Mouse (Mus musculus): ENCODE results near the gene Ddo. TPM values are rescaled to one million over a fixed set of nuclear protein-coding genes. Genes with fewer than 3 reads are reported as not detected.

Gene Ddo
- total and polyA plus RNA-seq, 3 experiments: 33.5 to 34.1 (median 33.8) TPM

DNA sequence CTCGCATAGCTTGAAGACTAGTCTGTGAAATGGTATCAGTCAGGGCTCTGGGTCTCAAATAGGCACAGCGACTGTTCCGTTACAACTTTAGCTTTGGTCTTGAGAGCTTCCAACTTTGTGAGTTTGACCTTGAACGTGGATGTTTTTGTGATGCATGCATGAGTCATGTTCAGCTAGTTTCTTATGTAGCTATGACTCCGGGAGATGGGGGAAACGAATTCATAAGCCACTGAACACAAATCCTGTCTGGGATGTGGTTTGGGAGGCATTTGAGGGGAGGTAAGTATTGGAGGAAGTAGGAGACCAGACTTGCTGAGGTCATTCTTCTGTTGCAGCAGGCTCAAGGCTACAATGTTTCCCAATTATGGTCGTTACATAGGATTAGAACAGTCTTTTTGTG is 46.1 kb downstream of the Ddo start:
- H3K9ac ChIP-seq (ENCODE audit: low read depth, low read length): no peak overlapping the region
- peaks cover 2% of the 10 kb centered on the region; the same call in 1 of the 2 replicates for H3K27me3 ChIP-seq (ENCODE audit: control insufficient read depth, insufficient read depth, low read length)
- intact Hi-C loops (cut with DNase I): no loop called here
- H3K4me3 ChIP-seq: no peak overlapping the region
- no peaks in the 10 kb centered on the region for H3K36me3 ChIP-seq (ENCODE audit: control insufficient read depth, insufficient read depth, low read length)
- 65% methylated on average over 7 of the region's 7 CpGs for WGBS
- H3K27ac ChIP-seq: no peak overlapping the region
- 0 out of 2 replicates have a peak, but pooled peaks cover 1% of the 10 kb centered on the region for H3K79me2 ChIP-seq (replicated peaks; ENCODE audit: control insufficient read depth, insufficient read depth, low read length)
- DNase-seq: no peak
- TF ChIP-seq EP300 (IDR thresholded peaks at IDR 0.05; ENCODE audit: insufficient read depth, low read depth, low read length): no peak
- TF ChIP-seq POLR2A (IDR thresholded peaks at IDR 0.05; ENCODE audit: insufficient read depth, low read depth, low read length): no peak
- TF ChIP-seq CTCF (IDR thresholded peaks at IDR 0.05): no peak
- H3K4me1 ChIP-seq (ENCODE audit: control insufficient read depth, insufficient read depth, low read length): no peaks in the 10 kb centered on the region

DNA sequence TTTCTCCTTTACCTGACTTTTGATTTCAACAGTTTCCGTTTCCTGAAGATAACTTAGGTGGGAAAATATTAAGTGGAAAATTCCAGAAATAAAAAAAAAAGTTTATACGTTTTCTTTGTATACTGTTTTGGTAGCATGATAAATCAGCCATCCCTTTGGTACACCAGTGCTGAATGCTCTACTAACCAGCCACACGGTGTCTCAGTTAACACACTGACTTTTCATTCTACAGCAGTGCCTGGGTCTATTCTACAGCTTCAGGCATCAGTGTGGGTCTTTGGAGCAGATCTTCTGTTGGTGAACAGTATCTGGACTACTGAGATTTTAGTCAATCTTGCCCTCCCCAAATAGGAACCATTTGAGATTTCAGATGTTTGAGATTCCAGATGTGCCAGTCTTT is 48.7 kb downstream of the Ddo start:
- intact Hi-C loops (cut with DNase I): no loop called here
- 0 out of 2 replicates have a peak, but pooled peaks cover 1% of the 10 kb centered on the region for H3K79me2 ChIP-seq (replicated peaks; ENCODE audit: control insufficient read depth, insufficient read depth, low read length)
- DNase-seq: no peak
- H3K9ac ChIP-seq (ENCODE audit: low read depth, low read length): no peak overlapping the region
- no peaks in the 10 kb centered on the region for H3K4me1 ChIP-seq (ENCODE audit: control insufficient read depth, insufficient read depth, low read length)
- no peak overlapping the region for H3K27ac ChIP-seq
- H3K27me3 ChIP-seq (ENCODE audit: control insufficient read depth, insufficient read depth, low read length): peaks cover 2% of the 10 kb centered on the region; the same call in 1 of the 2 replicates
- TF ChIP-seq CTCF (IDR thresholded peaks at IDR 0.05) (no peak), POLR2A (IDR thresholded peaks at IDR 0.05; ENCODE audit: insufficient read depth, low read depth, low read length) (no peak), EP300 (IDR thresholded peaks at IDR 0.05; ENCODE audit: insufficient read depth, low read depth, low read length) (no peak)
- H3K4me3 ChIP-seq: no peak overlapping the region
- H3K36me3 ChIP-seq (ENCODE audit: control insufficient read depth, insufficient read depth, low read length): no peaks in the 10 kb centered on the region
- 56% methylated on average over 3 of the region's 3 CpGs for WGBS

DNA sequence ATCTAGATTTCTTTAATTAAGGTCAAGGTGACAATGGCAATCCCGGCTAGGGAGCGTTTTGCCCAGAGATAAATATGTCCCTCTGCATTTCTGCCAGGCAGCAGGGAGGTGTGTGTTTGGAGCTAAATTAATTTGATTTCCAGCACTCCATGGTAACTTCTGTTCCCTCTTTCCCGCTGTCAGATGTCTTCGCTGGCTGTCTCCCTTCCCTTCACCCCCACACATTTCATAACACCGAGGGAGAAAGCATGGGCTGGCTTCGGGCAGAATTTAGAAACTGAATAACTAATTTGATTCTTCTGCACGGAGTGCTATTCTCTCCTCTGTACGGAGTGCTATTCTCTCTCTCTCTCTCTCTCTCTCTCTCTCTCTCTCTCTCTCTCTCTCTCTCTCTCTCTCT is 52.7 kb downstream of the Ddo start:
- Histone ChIP-seq H3K9ac (ENCODE audit: low read depth, low read length) (no peak overlapping the region), H3K27ac (no peak overlapping the region), H3K4me1 (ENCODE audit: control insufficient read depth, insufficient read depth, low read length) (no peaks in the 10 kb centered on the region), H3K79me2 (replicated peaks; ENCODE audit: control insufficient read depth, insufficient read depth, low read length) (no peaks in the 10 kb centered on the region), H3K27me3 (ENCODE audit: control insufficient read depth, insufficient read depth, low read length) (no peaks in the 10 kb centered on the region), H3K36me3 (ENCODE audit: control insufficient read depth, insufficient read depth, low read length) (no peaks in the 10 kb centered on the region), H3K4me3 (no peak overlapping the region)
- no peak for TF ChIP-seq EP300 (IDR thresholded peaks at IDR 0.05; ENCODE audit: insufficient read depth, low read depth, low read length)
- TF ChIP-seq POLR2A (IDR thresholded peaks at IDR 0.05; ENCODE audit: insufficient read depth, low read depth, low read length): no peak
- no peak for TF ChIP-seq CTCF (IDR thresholded peaks at IDR 0.05)
- WGBS: 24% methylated on average over 8 of the region's 8 CpGs
- peak in 1 of 2 experiments; percentile 14 for DNase-seq
- intact Hi-C loops (cut with DNase I): loop anchor here (10.0 kb wide), 1 partner anchor 202 kb away; the partner anchor contains the start of genes Cdc40 and Wasf1

DNA sequence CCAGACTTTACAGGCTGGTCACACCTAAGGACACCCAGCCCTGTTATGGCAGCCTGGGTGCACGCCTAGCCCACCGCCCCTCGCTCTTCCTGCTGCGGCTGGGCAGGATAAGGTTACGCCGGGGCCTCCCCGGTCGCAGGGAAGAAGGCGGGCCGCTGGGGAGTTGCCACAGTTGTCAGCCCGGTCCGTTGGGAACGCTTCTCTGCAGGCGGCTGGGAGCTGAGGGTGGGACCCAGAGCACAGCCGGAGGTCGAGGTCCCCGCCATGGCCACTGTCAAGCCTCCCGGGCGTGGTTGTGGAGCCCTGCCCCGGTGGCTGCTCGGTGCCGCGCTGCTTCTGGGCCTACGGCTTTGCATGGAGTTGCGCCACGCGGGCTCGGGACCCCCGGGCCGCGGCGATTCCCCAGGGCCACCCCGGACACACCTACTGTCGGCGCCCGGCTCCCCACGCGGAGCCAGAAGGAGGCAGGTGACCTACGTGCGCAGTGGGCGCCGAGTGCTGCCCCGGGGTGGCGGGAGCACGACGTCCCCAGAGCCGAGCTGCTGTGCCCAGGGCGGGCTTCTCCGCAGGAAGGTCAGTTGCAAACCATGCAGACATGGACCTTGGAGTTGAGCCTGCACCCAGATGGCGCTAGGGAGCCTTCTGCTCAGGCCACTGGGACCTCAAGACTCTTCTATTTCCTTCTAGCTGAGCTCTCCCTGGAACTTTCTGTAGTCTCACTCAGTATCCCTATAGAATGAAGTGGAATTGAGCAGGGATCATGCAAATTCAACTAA is 53.5 kb downstream of the Ddo start, which contains the start of gene Mettl24:
Mettl24 (plus strand) TSS at position 191 of the 776 bp plus-strand sequence.
- Histone ChIP-seq H3K27ac (peak within 1 kb of the TSS; percentile 68), H3K79me2 (replicated peaks; ENCODE audit: control insufficient read depth, insufficient read depth, low read length) (no peaks in the 10 kb centered on the region), H3K36me3 (ENCODE audit: control insufficient read depth, insufficient read depth, low read length) (no peaks in the 10 kb centered on the region), H3K4me1 (ENCODE audit: control insufficient read depth, insufficient read depth, low read length) (no peaks in the 10 kb centered on the region), H3K4me3 (peak within 1 kb of the TSS; percentile 46), H3K9ac (ENCODE audit: low read depth, low read length) (peak within 1 kb of the TSS; percentile 74), H3K27me3 (ENCODE audit: control insufficient read depth, insufficient read depth, low read length) (no peaks in the 10 kb centered on the region)
- intact Hi-C loops (cut with DNase I): loop anchor here (10.0 kb wide), 1 partner anchor 202 kb away; the partner anchor contains the start of genes Cdc40 and Wasf1
- WGBS: under 1% methylated on average over 50 of the region's 50 CpGs
- peak; percentile 79 for TF ChIP-seq CTCF (IDR thresholded peaks at IDR 0.05)
- 0 out of 2 replicates have a peak, but pooled peaks have one; percentile 46 for TF ChIP-seq EP300 (IDR thresholded peaks at IDR 0.05; ENCODE audit: insufficient read depth, low read depth, low read length)
- TF ChIP-seq POLR2A (IDR thresholded peaks at IDR 0.05; ENCODE audit: insufficient read depth, low read depth, low read length): peak; percentile 41; the same call in 1 of the 2 replicates
- DNase-seq: peak; percentile 76 to 79

DNA sequence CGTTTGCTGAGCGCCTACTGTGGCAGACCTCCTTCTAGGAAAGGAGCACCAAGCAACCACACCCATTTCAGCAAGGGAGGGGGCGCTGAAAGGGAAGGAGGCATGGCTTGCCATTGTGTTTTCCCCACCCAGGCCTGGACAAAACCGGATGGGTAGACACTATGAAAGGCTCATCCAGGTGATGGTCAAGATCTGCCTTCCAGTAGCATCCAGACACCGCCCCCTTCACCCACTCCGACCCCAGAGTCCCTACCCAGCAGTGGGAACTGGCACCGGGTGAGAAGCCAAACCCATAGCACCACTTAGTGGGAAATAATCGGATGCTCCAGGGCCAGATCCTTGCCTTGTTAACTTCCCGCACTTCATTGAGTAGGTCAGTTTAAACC is 54.0 kb downstream of the Ddo start:
- Histone ChIP-seq H3K9ac (ENCODE audit: low read depth, low read length) (no peak overlapping the region), H3K27ac (no peak overlapping the region), H3K79me2 (replicated peaks; ENCODE audit: control insufficient read depth, insufficient read depth, low read length) (no peaks in the 10 kb centered on the region), H3K27me3 (ENCODE audit: control insufficient read depth, insufficient read depth, low read length) (no peaks in the 10 kb centered on the region), H3K36me3 (ENCODE audit: control insufficient read depth, insufficient read depth, low read length) (no peaks in the 10 kb centered on the region), H3K4me3 (peak overlapping the region; percentile 46), H3K4me1 (ENCODE audit: control insufficient read depth, insufficient read depth, low read length) (no peaks in the 10 kb centered on the region)
- WGBS: 57% methylated on average over 9 of the region's 9 CpGs
- peak; percentile 4 to 17 for DNase-seq
- TF ChIP-seq EP300 (IDR thresholded peaks at IDR 0.05; ENCODE audit: insufficient read depth, low read depth, low read length) (no peak), CTCF (IDR thresholded peaks at IDR 0.05) (no peak), POLR2A (IDR thresholded peaks at IDR 0.05; ENCODE audit: insufficient read depth, low read depth, low read length) (no peak)
- intact Hi-C loops (cut with DNase I): loop anchor here (10.0 kb wide), 1 partner anchor 201 kb away; the partner anchor contains the start of genes Cdc40 and Wasf1

DNA sequence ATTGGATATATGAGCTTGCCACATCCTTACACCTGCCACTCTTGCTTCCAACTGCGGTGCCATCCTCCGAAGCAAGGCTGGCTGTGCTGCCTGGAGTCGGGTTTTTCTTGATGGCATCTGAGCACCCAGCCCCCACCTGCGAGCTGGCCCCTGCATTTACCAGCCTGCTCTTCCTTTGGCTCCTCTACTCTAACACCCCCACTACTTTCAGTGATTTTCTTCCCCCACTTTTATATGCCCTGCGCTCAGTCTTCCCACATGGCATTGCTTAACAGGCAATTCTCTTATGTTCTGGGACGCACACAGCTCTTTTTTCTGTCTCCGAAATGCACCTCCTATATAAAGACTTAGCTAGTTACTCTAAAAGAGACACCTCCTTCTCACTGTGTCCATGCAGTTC is 54.5 kb downstream of the Ddo start:
- 97% methylated on average over 7 of the region's 7 CpGs for WGBS
- no peak overlapping the region for H3K9ac ChIP-seq (ENCODE audit: low read depth, low read length)
- no peaks in the 10 kb centered on the region for H3K36me3 ChIP-seq (ENCODE audit: control insufficient read depth, insufficient read depth, low read length)
- no peaks in the 10 kb centered on the region for H3K27me3 ChIP-seq (ENCODE audit: control insufficient read depth, insufficient read depth, low read length)
- DNase-seq: no peak
- H3K27ac ChIP-seq: no peak overlapping the region
- intact Hi-C loops (cut with DNase I): loop anchor here (10.0 kb wide), 1 partner anchor 200 kb away; the partner anchor contains the start of genes Cdc40 and Wasf1
- H3K79me2 ChIP-seq (replicated peaks; ENCODE audit: control insufficient read depth, insufficient read depth, low read length): no peaks in the 10 kb centered on the region
- H3K4me1 ChIP-seq (ENCODE audit: control insufficient read depth, insufficient read depth, low read length): no peaks in the 10 kb centered on the region
- TF ChIP-seq POLR2A (IDR thresholded peaks at IDR 0.05; ENCODE audit: insufficient read depth, low read depth, low read length) (no peak), CTCF (IDR thresholded peaks at IDR 0.05) (no peak), EP300 (IDR thresholded peaks at IDR 0.05; ENCODE audit: insufficient read depth, low read depth, low read length) (no peak)
- no peak overlapping the region for H3K4me3 ChIP-seq

Measured in heart, adult 2 months (tissue).